Mouse (Mus musculus): ENCODE data around the gene Tph2. TPM values are rescaled to one million over a fixed set of nuclear protein-coding genes. Genes with fewer than 3 reads are reported as not detected.

Tph2 gene
- not detected in 2 replicates for polyA plus RNA-seq (2014; fragmentation: Nextera tagmentation; extraction: Ambion mirVana)

DNA sequence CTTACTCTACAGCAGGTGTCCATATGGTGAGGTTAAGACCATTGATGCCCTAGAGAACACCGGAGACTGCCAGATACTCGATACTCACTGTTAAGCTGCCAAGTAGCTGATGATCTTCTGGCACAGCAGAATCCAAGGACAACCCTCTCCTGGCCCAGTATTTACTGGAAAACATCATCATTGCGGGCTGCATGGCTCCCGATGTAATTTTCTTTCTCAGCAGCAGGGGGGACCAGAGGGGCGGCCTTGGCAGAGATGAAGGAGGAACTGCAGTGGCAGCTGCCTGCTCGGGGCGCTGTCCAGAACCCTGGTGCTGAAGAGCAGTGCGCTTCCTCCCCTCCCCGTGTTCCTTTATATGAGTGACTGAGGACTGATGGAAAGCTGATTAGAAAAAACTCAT, at the start of gene Tph2:
TSS of gene Tph2 (minus strand) at position 326 of the 400 bp plus-strand sequence.
- Histone ChIP-seq H3K4me2 (no peak within 1 kb of the TSS), H3K9me3 (replicated peaks; ENCODE audit: control insufficient read depth, low read length) (no peaks in the 10 kb centered on the region), H3K4me1 (ENCODE audit: control insufficient read depth, insufficient read depth, low read length) (no peaks in the 10 kb centered on the region), H3K27me3 (ENCODE audit: control insufficient read depth, insufficient read depth, low read length) (no peaks in the 10 kb centered on the region), H3K4me3 (ENCODE audit: low read depth, low read length) (no peak within 1 kb of the TSS), H3K27ac (ENCODE audit: low read depth, low read length) (no peak within 1 kb of the TSS), H3K9ac (ENCODE audit: low read depth, low read length) (no peak within 1 kb of the TSS), H3K36me3 (ENCODE audit: control insufficient read depth, insufficient read depth, low read length) (no peaks in the 10 kb centered on the region)
- 5% methylated on average over 9 of the region's 9 CpGs for WGBS (ENCODE audit: insufficient replicate concordance)
- ATAC-seq (replicated peaks; ENCODE audit: insufficient number of reproducible peaks, low FRiP score, low TSS enrichment), result no peak

DNA sequence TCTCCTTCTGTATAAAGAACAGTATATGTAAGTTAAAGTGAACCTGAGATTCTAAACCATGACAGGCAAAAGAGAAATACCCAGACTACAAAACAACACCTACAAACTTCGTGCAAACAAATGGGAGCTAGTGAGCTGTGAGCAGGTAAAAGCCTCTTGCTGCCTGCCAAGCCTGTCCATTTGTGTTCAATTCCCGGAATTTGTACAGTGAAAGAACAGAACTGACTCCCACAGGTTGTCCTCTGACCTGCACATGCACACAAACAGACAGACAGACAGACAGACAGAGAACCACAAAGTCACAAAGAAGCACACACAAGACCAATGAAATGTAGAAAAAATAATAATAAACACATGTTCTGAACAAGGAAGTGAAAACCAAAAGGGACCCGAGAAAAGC, 49.0 kb upstream of the Tph2 start:
- Histone ChIP-seq H3K36me3 (ENCODE audit: control insufficient read depth, insufficient read depth, low read length) (peaks cover 6% of the 10 kb centered on the region), H3K4me1 (ENCODE audit: control insufficient read depth, insufficient read depth, low read length) (no peaks in the 10 kb centered on the region), H3K4me2 (no peak overlapping the region), H3K9ac (ENCODE audit: low read depth, low read length) (no peak overlapping the region), H3K9me3 (replicated peaks; ENCODE audit: control insufficient read depth, low read length) (no peaks in the 10 kb centered on the region), H3K4me3 (ENCODE audit: low read depth, low read length) (no peak overlapping the region), H3K27ac (ENCODE audit: low read depth, low read length) (no peak overlapping the region), H3K27me3 (ENCODE audit: control insufficient read depth, insufficient read depth, low read length) (no peaks in the 10 kb centered on the region)
- no peak for ATAC-seq (replicated peaks; ENCODE audit: insufficient number of reproducible peaks, low FRiP score, low TSS enrichment)
- 90% methylated on average over 3 of the region's 3 CpGs for WGBS (ENCODE audit: insufficient replicate concordance)

- H3K27ac ChIP-seq (ENCODE audit: low read depth, low read length), result no peak overlapping the region
- H3K9ac ChIP-seq (ENCODE audit: low read depth, low read length), result no peak overlapping the region
- H3K4me3 ChIP-seq (ENCODE audit: low read depth, low read length), result no peak overlapping the region
- 91% methylated on average over 3 of the region's 3 CpGs for WGBS (ENCODE audit: insufficient replicate concordance)
- H3K36me3 ChIP-seq (ENCODE audit: control insufficient read depth, insufficient read depth, low read length), result peaks cover 3% of the 10 kb centered on the region; the same call in 1 of the 2 replicates
- no peak for ATAC-seq (replicated peaks; ENCODE audit: insufficient number of reproducible peaks, low FRiP score, low TSS enrichment)
- H3K4me1 ChIP-seq (ENCODE audit: control insufficient read depth, insufficient read depth, low read length), result no peaks in the 10 kb centered on the region
- no peaks in the 10 kb centered on the region for H3K27me3 ChIP-seq (ENCODE audit: control insufficient read depth, insufficient read depth, low read length)
- no peak overlapping the region for H3K4me2 ChIP-seq
- no peaks in the 10 kb centered on the region for H3K9me3 ChIP-seq (replicated peaks; ENCODE audit: control insufficient read depth, low read length)
Measured at GRCm38 (mm10) chr10:115232513-115232912, 47.7 kb upstream of the Tph2 start.

- H3K9ac ChIP-seq (ENCODE audit: low read depth, low read length), result no peak overlapping the region
- H3K4me1 ChIP-seq (ENCODE audit: control insufficient read depth, insufficient read depth, low read length), result no peaks in the 10 kb centered on the region
- 80% methylated on average over 9 of the region's 9 CpGs for WGBS (ENCODE audit: insufficient replicate concordance)
- H3K27me3 ChIP-seq (ENCODE audit: control insufficient read depth, insufficient read depth, low read length), result no peaks in the 10 kb centered on the region
- H3K9me3 ChIP-seq (replicated peaks; ENCODE audit: control insufficient read depth, low read length), result no peaks in the 10 kb centered on the region
- ATAC-seq (replicated peaks; ENCODE audit: insufficient number of reproducible peaks, low FRiP score, low TSS enrichment), result no peak
- H3K4me2 ChIP-seq, result no peak overlapping the region
- no peak overlapping the region for H3K4me3 ChIP-seq (ENCODE audit: low read depth, low read length)
- peaks cover 3% of the 10 kb centered on the region; the same call in 1 of the 2 replicates for H3K36me3 ChIP-seq (ENCODE audit: control insufficient read depth, insufficient read depth, low read length)
- no peak overlapping the region for H3K27ac ChIP-seq (ENCODE audit: low read depth, low read length)
Measured at GRCm38 (mm10) chr10:115229023-115229422, 44.2 kb upstream of the Tph2 start.

DNA sequence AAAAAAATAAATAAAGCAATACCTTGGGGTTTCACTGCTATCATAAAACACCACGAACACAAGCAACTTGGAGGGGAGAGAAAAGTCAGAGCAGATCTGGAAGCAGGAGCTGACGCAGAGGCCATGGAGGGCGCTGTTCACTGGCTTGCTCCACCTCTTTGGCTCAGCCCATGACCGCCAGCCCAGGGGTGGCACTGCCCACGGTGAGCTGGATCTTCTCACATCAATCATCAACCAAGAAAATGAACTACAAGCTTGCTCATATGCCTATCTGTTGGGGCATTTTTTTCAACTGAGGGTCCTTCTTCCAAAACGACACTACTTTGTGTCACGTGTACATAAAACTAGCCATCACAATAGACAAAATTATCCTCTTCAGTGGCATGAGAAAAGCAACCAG, 41.8 kb upstream of the Tph2 start:
- Histone ChIP-seq H3K9me3 (replicated peaks; ENCODE audit: control insufficient read depth, low read length) (no peaks in the 10 kb centered on the region), H3K9ac (ENCODE audit: low read depth, low read length) (no peak overlapping the region), H3K4me2 (no peak overlapping the region), H3K4me3 (ENCODE audit: low read depth, low read length) (no peak overlapping the region), H3K36me3 (ENCODE audit: control insufficient read depth, insufficient read depth, low read length) (no peaks in the 10 kb centered on the region), H3K27ac (ENCODE audit: low read depth, low read length) (no peak overlapping the region), H3K27me3 (ENCODE audit: control insufficient read depth, insufficient read depth, low read length) (no peaks in the 10 kb centered on the region), H3K4me1 (ENCODE audit: control insufficient read depth, insufficient read depth, low read length) (no peaks in the 10 kb centered on the region; the same call in 1 of the 2 replicates)
- WGBS (ENCODE audit: insufficient replicate concordance), result 90% methylated on average over 7 of the region's 7 CpGs
- ATAC-seq (replicated peaks; ENCODE audit: insufficient number of reproducible peaks, low FRiP score, low TSS enrichment), result no peak

DNA sequence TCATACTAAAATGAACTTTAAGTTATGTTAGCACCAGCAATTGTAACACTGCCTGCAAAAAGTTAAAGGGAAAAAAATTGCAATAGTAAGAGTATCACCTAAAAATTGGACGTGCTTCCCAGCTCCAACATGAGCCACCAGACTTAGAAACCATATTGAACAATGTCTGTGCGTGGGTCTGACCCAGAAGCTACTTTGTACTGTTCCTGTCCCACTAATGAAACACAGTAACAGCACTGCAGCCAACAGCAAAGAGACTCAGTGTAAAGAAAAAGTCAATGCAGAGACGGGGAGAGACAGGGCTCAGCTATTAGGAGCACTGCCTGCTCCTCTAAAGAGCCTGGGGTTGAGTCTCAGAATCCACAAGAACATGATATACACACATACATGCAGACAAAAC, 39.0 kb upstream of the Tph2 start:
- H3K4me3 ChIP-seq (ENCODE audit: low read depth, low read length), result no peak overlapping the region
- no peaks in the 10 kb centered on the region for H3K36me3 ChIP-seq (ENCODE audit: control insufficient read depth, insufficient read depth, low read length)
- H3K27ac ChIP-seq (ENCODE audit: low read depth, low read length), result no peak overlapping the region
- no peaks in the 10 kb centered on the region for H3K27me3 ChIP-seq (ENCODE audit: control insufficient read depth, insufficient read depth, low read length)
- WGBS (ENCODE audit: insufficient replicate concordance), result 88% methylated on average over 3 of the region's 3 CpGs
- H3K4me2 ChIP-seq, result no peak overlapping the region
- no peaks in the 10 kb centered on the region for H3K9me3 ChIP-seq (replicated peaks; ENCODE audit: control insufficient read depth, low read length)
- ATAC-seq (replicated peaks; ENCODE audit: insufficient number of reproducible peaks, low FRiP score, low TSS enrichment), result no peak
- no peaks in the 10 kb centered on the region; the same call in 1 of the 2 replicates for H3K4me1 ChIP-seq (ENCODE audit: control insufficient read depth, insufficient read depth, low read length)
- H3K9ac ChIP-seq (ENCODE audit: low read depth, low read length), result no peak overlapping the region

- Histone ChIP-seq H3K4me1 (ENCODE audit: control insufficient read depth, insufficient read depth, low read length) (no peaks in the 10 kb centered on the region), H3K9me3 (replicated peaks; ENCODE audit: control insufficient read depth, low read length) (no peaks in the 10 kb centered on the region), H3K27ac (ENCODE audit: low read depth, low read length) (no peak overlapping the region), H3K27me3 (ENCODE audit: control insufficient read depth, insufficient read depth, low read length) (no peaks in the 10 kb centered on the region), H3K9ac (ENCODE audit: low read depth, low read length) (no peak overlapping the region), H3K36me3 (ENCODE audit: control insufficient read depth, insufficient read depth, low read length) (peaks cover 15% of the 10 kb centered on the region), H3K4me3 (ENCODE audit: low read depth, low read length) (no peak overlapping the region), H3K4me2 (no peak overlapping the region)
- WGBS (ENCODE audit: insufficient replicate concordance), result 92% methylated on average over 11 of the region's 11 CpGs
- ATAC-seq (replicated peaks; ENCODE audit: insufficient number of reproducible peaks, low FRiP score, low TSS enrichment), result no peak
Measured at GRCm38 (mm10) chr10:115212916-115213580, 28.2 kb upstream of the Tph2 start.

DNA sequence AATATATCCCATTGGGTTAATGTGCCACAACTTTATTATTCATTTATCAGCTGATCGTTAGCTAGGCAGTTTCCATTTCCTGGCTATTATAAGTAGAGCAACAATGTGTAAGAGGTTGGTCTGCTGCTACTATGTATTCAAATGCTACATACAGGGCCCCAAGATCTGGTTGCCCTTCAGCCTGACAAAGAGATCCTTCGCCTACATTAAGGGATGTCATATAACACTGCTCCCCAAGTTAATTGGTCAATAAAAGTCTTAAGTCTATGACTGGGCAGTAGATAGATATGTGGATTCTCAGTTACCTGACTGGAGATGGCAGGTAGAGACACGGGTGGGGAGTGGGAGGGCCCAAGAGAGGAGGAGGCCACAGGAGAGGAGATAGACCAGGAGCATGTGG, 21.0 kb upstream of the Tph2 start:
- no peak overlapping the region for H3K27ac ChIP-seq (ENCODE audit: low read depth, low read length)
- no peaks in the 10 kb centered on the region for H3K4me1 ChIP-seq (ENCODE audit: control insufficient read depth, insufficient read depth, low read length)
- no peaks in the 10 kb centered on the region for H3K27me3 ChIP-seq (ENCODE audit: control insufficient read depth, insufficient read depth, low read length)
- ATAC-seq (replicated peaks; ENCODE audit: insufficient number of reproducible peaks, low FRiP score, low TSS enrichment), result no peak
- H3K4me3 ChIP-seq (ENCODE audit: low read depth, low read length), result no peak overlapping the region
- no peak overlapping the region for H3K9ac ChIP-seq (ENCODE audit: low read depth, low read length)
- H3K9me3 ChIP-seq (replicated peaks; ENCODE audit: control insufficient read depth, low read length), result no peaks in the 10 kb centered on the region
- H3K36me3 ChIP-seq (ENCODE audit: control insufficient read depth, insufficient read depth, low read length), result peaks cover 11% of the 10 kb centered on the region; the same call in 1 of the 2 replicates
- H3K4me2 ChIP-seq, result no peak overlapping the region
- 79% methylated on average over 3 of the region's 3 CpGs for WGBS (ENCODE audit: insufficient replicate concordance)

- 17% methylated on average over 1 of the region's 1 CpGs for WGBS (ENCODE audit: insufficient replicate concordance)
- no peak overlapping the region for H3K4me3 ChIP-seq (ENCODE audit: low read depth, low read length)
- no peaks in the 10 kb centered on the region for H3K4me1 ChIP-seq (ENCODE audit: control insufficient read depth, insufficient read depth, low read length)
- H3K27ac ChIP-seq (ENCODE audit: low read depth, low read length), result no peak overlapping the region
- ATAC-seq (replicated peaks; ENCODE audit: insufficient number of reproducible peaks, low FRiP score, low TSS enrichment), result no peak
- no peaks in the 10 kb centered on the region for H3K27me3 ChIP-seq (ENCODE audit: control insufficient read depth, insufficient read depth, low read length)
- peaks cover 11% of the 10 kb centered on the region; the same call in 1 of the 2 replicates for H3K36me3 ChIP-seq (ENCODE audit: control insufficient read depth, insufficient read depth, low read length)
- no peak overlapping the region for H3K9ac ChIP-seq (ENCODE audit: low read depth, low read length)
- no peaks in the 10 kb centered on the region for H3K9me3 ChIP-seq (replicated peaks; ENCODE audit: control insufficient read depth, low read length)
- no peak overlapping the region for H3K4me2 ChIP-seq
Measured at GRCm38 (mm10) chr10:115205284-115205683, 20.5 kb upstream of the Tph2 start.
